Mouse (Mus musculus): ENCODE data around the gene Olfr918.

Olfr918 gene

GRCm38 (mm10) chr9:38674501-38674900 is at the start of gene Olfr918:
Olfr918 (minus strand) TSS chr9:38674601.
- no peak for DNase-seq (ENCODE audit: low spot score in 2 of 2)

DNA sequence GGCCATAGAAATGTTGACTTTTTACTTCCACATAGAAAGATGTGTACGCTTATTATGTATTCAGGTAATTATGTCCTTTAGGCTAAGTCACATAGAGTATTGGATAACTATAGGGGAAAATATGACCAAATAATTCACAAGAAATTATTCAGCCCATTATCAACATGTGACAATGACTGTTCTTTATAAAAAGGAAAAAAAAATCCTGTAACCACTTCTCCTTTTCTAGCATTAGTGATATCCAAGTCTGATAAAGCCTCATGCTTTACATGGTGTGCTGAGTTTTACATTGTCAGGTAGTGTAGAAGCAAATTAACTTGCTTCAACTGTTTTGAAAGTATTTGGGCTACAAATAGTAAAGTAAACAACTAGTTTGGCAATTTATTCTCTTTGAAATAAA is 49.6 kb upstream of the Olfr918 start:
- no peak for DNase-seq (ENCODE audit: low spot score in 2 of 2)

- no peak for DNase-seq (ENCODE audit: low spot score in 2 of 2)
Observed at GRCm38 (mm10) chr9:38718927-38719441, 44.6 kb upstream of the Olfr918 start.

- DNase-seq (ENCODE audit: low spot score in 2 of 2), result no peak
Observed at GRCm38 (mm10) chr9:38718102-38718501, 43.7 kb upstream of the Olfr918 start, which contains the start of gene Vwa5a. Vwa5a (plus strand) TSS chr9:38718268.

DNA sequence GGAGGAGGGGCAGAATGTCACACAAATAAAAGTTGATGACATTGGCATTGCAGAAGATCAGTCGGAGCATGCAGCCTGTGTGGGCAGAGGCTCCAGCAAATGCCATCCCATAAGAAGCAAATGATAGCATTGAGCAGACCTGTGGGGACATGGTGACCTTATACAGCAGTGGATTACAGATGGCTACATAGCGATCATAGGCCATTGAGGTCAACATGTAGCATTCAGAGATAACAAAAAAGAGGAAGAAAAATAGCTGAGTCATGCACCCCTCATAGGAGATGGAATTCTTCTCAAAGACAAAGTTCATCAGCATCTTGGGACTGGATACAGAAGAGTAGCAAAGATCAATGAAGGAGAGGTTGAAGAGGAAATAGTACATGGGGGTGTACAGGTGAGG is 1.5 kb downstream of the Olfr918 start:
- no peak for DNase-seq (ENCODE audit: low spot score in 2 of 2)

DNA sequence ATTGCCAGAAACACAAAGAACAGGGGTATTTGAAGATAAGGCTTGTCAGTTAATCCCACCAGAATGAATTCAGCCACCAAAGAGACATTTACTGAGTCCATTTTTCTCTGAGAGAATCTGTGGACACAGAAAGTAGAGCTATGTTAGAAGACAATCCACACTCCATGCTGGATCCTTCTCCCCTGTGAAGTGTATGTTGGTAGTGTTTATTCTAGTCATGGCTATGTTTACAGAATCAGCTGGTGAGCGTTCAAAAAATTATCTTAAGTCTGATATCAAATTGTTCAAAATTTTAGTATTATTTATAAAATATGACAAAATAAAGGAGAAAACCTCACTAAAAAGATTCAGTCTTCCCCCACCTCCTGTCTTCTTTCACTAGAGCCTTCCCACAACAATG is 8.7 kb downstream of the Olfr918 start, which contains the start of gene Olfr917:
Olfr917 (minus strand) TSS at position 101 of the 400 bp plus-strand sequence.
- no peak for DNase-seq (ENCODE audit: low spot score in 2 of 2)

GRCm38 (mm10) chr9:38659775-38660174 is 14.6 kb downstream of the Olfr918 start, which contains the start of gene Olfr916:
Olfr916 (minus strand) TSS chr9:38659875.
- no peak for DNase-seq (ENCODE audit: low spot score in 2 of 2)

GRCm38 (mm10) chr9:38632406-38632805 is 42.0 kb downstream of the Olfr918 start:
- DNase-seq (ENCODE audit: low spot score in 2 of 2), result no peak

All from frontal cortex, postnatal 14 days (tissue).